Mouse (Mus musculus) cortical plate, adult 2 months (tissue): ENCODE results near the gene Igfbp7. TPM values are rescaled to one million over a fixed set of nuclear protein-coding genes. Genes with fewer than 3 reads are reported as not detected.

Source experiments
- H3K27ac ChIP-seq: fragments of 200-500 bp; 2 replicates; pipeline ENCODE4 v1.5.1; 2012; ENCODE audit warnings: low read length, control low read depth, inconsistent platforms; ENCODE audit not compliant: insufficient read depth
- H3K4me1 ChIP-seq: fragments of 200-500 bp; 2 replicates; pipeline ENCODE4 v1.6.1; 2011; ENCODE audit warnings: low read length; ENCODE audit not compliant: control insufficient read depth, insufficient read depth
- H3K4me3 ChIP-seq: fragments of 200-500 bp; 2 replicates; pipeline ENCODE4 v1.5.1; 2011; ENCODE audit warnings: mild to moderate bottlenecking, low read length, control low read depth; ENCODE audit not compliant: insufficient read depth
- CTCF ChIP-seq: fragments of 200-500 bp; IDR thresholded peaks from 2 replicates; pipeline ENCODE4 v1.5.1; 2011; ENCODE audit warnings: mild to moderate bottlenecking, control low read depth, low read length; ENCODE audit not compliant: insufficient read depth; ENCODE audit errors: extremely low read depth
- POLR2A ChIP-seq: fragments of 200-500 bp; IDR thresholded peaks from 2 replicates; pipeline ENCODE4 v1.6.1; 2011; ENCODE audit warnings: mild to moderate bottlenecking, low read length, control low read depth; ENCODE audit not compliant: insufficient read depth; ENCODE audit errors: extremely low read depth
- polyA plus RNA-seq: library from polyadenylated mRNA; depleted of rRNA; stranded (reverse); fragments of >200 nt; gene quantifications from 2 replicates; pipeline ENCODE4 v1.2.3, GENCODE M21; 2012

Gene Igfbp7
- polyA plus RNA-seq, 1 experiment, result 82.1 TPM

GRCm38 (mm10) chr5:77383799-77384554 lies 23.9 kb downstream of the Igfbp7 start:
- Histone ChIP-seq H3K27ac (no peak overlapping the region), H3K4me1 (no peaks in the 10 kb centered on the region), H3K4me3 (no peak overlapping the region)
- TF ChIP-seq CTCF, result no peak
- no peak for TF ChIP-seq POLR2A

GRCm38 (mm10) chr5:77381686-77382085 lies 26.2 kb downstream of the Igfbp7 start:
- Histone ChIP-seq H3K27ac (no peak overlapping the region), H3K4me1 (no peaks in the 10 kb centered on the region), H3K4me3 (no peak overlapping the region)
- TF ChIP-seq POLR2A (no peak), CTCF (no peak)

DNA sequence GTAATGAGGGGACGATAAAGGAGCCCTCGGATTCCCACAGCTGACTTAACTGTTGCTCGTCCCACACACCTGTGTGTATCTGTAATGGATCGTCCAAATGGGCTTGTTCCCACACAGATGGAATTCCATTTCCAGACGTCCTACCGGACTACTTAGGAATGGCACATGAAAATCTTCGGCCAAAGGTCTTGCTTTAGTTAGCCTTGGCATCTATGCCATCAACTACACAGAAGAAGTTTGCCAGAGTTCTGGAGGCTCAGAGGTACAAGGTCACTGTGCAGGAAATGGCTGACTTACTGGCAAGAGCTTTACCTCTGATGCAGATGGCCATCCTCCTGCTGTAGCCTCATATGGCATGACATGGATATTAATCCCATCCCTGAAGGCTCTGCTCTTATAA lies 26.6 kb downstream of the Igfbp7 start:
- no peaks in the 10 kb centered on the region for H3K4me1 ChIP-seq
- no peak overlapping the region for H3K4me3 ChIP-seq
- no peak overlapping the region for H3K27ac ChIP-seq
- TF ChIP-seq POLR2A (no peak), CTCF (no peak)

GRCm38 (mm10) chr5:77380321-77380901 lies 27.4 kb downstream of the Igfbp7 start:
- Histone ChIP-seq H3K4me3 (no peak overlapping the region), H3K4me1 (no peaks in the 10 kb centered on the region), H3K27ac (no peak overlapping the region)
- TF ChIP-seq POLR2A (no peak), CTCF (no peak)

DNA sequence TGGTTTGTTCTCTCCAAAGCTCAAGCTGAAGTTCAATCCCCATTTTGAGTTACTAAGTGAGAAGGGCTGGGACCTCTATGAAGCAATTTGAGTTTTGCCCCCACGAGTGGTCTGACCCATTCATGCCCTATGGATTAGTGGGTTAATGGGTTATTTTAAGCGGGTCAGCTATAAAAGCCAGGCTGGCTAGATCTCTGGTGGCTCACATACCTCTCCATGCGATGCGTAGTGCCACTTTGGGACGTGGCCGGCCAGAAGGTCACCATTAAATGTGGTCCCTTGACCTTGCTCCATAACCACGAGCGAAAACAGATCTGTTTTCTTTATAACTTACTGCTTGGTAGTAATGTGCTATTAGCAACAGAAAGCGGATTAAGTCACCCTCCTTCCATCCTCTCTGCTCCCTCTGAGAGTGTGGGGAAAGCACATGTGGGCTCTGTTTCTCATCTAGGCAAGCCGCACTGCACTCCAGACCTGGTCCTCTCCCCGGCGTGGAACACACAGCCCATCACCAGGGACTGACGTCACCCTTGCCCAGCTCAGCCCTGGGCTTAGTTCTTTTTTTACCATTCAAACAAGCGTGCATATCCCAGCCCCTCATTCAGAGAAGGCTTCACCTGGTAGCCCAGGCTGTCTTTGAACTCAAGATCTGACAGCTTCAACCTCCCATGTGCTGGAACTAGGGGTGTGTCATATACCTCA lies 28.3 kb downstream of the Igfbp7 start:
- H3K4me1 ChIP-seq, result peaks cover 2% of the 10 kb centered on the region; the same call in 1 of the 2 replicates
- no peak overlapping the region for H3K27ac ChIP-seq
- TF ChIP-seq CTCF (no peak), POLR2A (no peak)

DNA sequence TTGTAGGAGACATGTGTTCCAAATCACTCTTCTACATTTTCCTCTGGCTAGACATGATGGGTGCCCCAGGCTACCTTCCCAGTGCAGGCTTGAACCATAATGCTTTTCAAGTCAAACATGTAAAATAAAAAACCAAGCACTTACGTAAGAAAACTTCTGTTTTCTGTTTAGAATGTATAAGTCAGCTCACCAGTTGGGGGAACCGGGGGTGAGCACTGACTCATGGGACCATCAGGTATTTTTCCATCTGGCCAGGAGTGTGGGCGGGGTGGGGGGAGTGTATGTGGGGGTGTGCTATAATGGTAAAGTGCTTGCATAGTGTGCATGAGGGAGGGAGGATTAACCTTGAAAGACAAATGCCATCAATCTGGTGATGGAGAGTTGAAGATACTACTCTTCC lies 29.8 kb downstream of the Igfbp7 start:
- TF ChIP-seq POLR2A (no peak), CTCF (no peak)
- H3K27ac ChIP-seq, result no peak overlapping the region
- H3K4me1 ChIP-seq, result peaks cover 2% of the 10 kb centered on the region; the same call in 1 of the 2 replicates
- no peak overlapping the region for H3K4me3 ChIP-seq

More for the DNA sequence above, 28.3 kb downstream of the Igfbp7 start:
- no peak overlapping the region for H3K4me3 ChIP-seq

- no peak overlapping the region for H3K27ac ChIP-seq
- no peak for TF ChIP-seq POLR2A
- no peak for TF ChIP-seq CTCF
- H3K4me3 ChIP-seq, result no peak overlapping the region
- H3K4me1 ChIP-seq, result peaks cover 2% of the 10 kb centered on the region; the same call in 1 of the 2 replicates
Measured at GRCm38 (mm10) chr5:77375546-77375945, 32.3 kb downstream of the Igfbp7 start.

- peaks cover 2% of the 10 kb centered on the region; the same call in 1 of the 2 replicates for H3K4me1 ChIP-seq
- H3K27ac ChIP-seq, result no peak overlapping the region
- TF ChIP-seq POLR2A, result no peak
- no peak for TF ChIP-seq CTCF
- H3K4me3 ChIP-seq, result no peak overlapping the region
Measured at GRCm38 (mm10) chr5:77374945-77375344, 32.9 kb downstream of the Igfbp7 start.

- Histone ChIP-seq H3K4me3 (no peak overlapping the region), H3K4me1 (peaks cover 2% of the 10 kb centered on the region; the same call in 1 of the 2 replicates), H3K27ac (no peak overlapping the region)
- TF ChIP-seq POLR2A (no peak), CTCF (no peak)
Measured at GRCm38 (mm10) chr5:77372778-77373177, 35.1 kb downstream of the Igfbp7 start.
